Mouse (Mus musculus): ENCODE data around the gene Engase.

DNA sequence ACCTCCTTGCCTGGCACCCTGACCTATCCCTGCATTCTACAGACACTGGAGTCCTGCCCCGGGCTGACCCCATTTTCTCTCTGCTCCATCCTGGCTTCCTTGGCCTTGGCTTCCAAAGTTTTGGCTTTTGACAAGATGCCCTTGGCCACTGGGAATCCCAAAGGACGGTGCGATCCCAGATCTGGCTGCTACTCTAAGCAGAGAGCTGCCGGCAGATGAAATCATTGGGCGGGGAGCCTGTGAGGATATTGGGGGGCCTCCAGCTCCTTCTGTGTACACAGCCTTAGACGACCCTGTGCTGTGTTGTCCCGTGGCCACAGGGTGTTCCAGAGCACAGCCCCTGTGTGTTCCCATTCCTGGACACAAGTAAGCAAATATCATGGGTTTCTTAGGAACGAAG is 28.2 kb upstream of the Engase start:
- TF ChIP-seq CTCF (IDR thresholded peaks at IDR 0.05; ENCODE audit: extremely low read depth, insufficient read length, insufficient replicate concordance, low read depth, low read length): no peak
- TF ChIP-seq POLR2A (IDR thresholded peaks at IDR 0.05; ENCODE audit: low read depth, low read length): no peak

Measured in small intestine, adult 2 months (tissue).